Mouse (Mus musculus): ENCODE data around the gene Osgep.

GRCm38 (mm10) chr14:50892541-50893459 lies 31.9 kb downstream of the Osgep start:
- TF ChIP-seq CTCF (IDR thresholded peaks at IDR 0.05; ENCODE audit: low read depth), result no peak
- no peak for TF ChIP-seq EP300 (IDR thresholded peaks at IDR 0.05; ENCODE audit: low read depth)

Data from heart, postnatal 0 days (tissue).